Mouse (Mus musculus) heart, embryonic 12.5 days (tissue): ENCODE measurements around the gene 9130019O22Rik. TPM values are rescaled to one million over a fixed set of nuclear protein-coding genes. Genes with fewer than 3 reads are reported as not detected.
"Not testable (repeated sequence)": the region's sequence is repeated elsewhere in the genome, so short reads cannot be mapped to it uniquely, and the experiment has no call there.

Experiments used
- ATAC-seq: fragments of 200-750 bp; cut with Nextera tagmentation; 2 replicates; pipeline ENCODE4 v1.8.0; 2017; ENCODE audit warnings: moderate TSS enrichment, moderate library complexity; ENCODE audit not compliant: insufficient number of reproducible peaks, low FRiP score
- H3K27ac ChIP-seq: fragments of 300-500 bp; sonication (generic); 2 replicates; pipeline ENCODE4 v1.5.1; 2016; ENCODE audit warnings: mild to moderate bottlenecking, moderate library complexity; ENCODE audit not compliant: poor library complexity, severe bottlenecking
- H3K27me3 ChIP-seq: fragments of 300-500 bp; sonication (generic); replicated peaks from 2 replicates; pipeline ENCODE4 v1.6.1; 2016; ENCODE audit warnings: mild to moderate bottlenecking, moderate library complexity
- H3K36me3 ChIP-seq: fragments of 300-500 bp; sonication (generic); 2 replicates; pipeline ENCODE4 v1.6.1; 2016; ENCODE audit warnings: mild to moderate bottlenecking, moderate library complexity
- H3K4me1 ChIP-seq: fragments of 300-500 bp; sonication (generic); replicated peaks from 2 replicates; pipeline ENCODE4 v1.6.1; 2016; ENCODE audit warnings: mild to moderate bottlenecking
- H3K4me2 ChIP-seq: fragments of 300-500 bp; sonication (generic); 2 replicates; pipeline ENCODE4 v1.6.1; 2016; ENCODE audit warnings: mild to moderate bottlenecking, moderate library complexity
- H3K4me3 ChIP-seq: fragments of 300-500 bp; sonication (generic); 2 replicates; pipeline ENCODE4 v1.5.1; 2016; ENCODE audit warnings: mild to moderate bottlenecking
- H3K9ac ChIP-seq: fragments of 300-500 bp; sonication (generic); 2 replicates; pipeline ENCODE4 v1.6.1; 2016; ENCODE audit warnings: mild to moderate bottlenecking, moderate library complexity
- H3K9me3 ChIP-seq: fragments of 300-500 bp; sonication (generic); replicated peaks from 2 replicates; pipeline ENCODE4 v1.6.1; 2016; ENCODE audit warnings: mild to moderate bottlenecking, moderate library complexity
- WGBS: fragments of 180-500 bp; shearing (Covaris S2); methylation state at CpG from one replicate; pipeline ENCODE4 v1.1.7; 2016; 5-methylcytosine and 5-hydroxymethylcytosine counted together
- polyA plus RNA-seq: library from polyadenylated mRNA; unstranded; fragments of >200 nt; fragmentation: Nextera tagmentation; extraction: Ambion mirVana; gene quantifications from 2 replicates; pipeline ENCODE4 v1.2.1, GENCODE M21; 2016

Gene 9130019O22Rik
- polyA plus RNA-seq, 1 experiment from 2014 or later = 3.9 TPM

DNA sequence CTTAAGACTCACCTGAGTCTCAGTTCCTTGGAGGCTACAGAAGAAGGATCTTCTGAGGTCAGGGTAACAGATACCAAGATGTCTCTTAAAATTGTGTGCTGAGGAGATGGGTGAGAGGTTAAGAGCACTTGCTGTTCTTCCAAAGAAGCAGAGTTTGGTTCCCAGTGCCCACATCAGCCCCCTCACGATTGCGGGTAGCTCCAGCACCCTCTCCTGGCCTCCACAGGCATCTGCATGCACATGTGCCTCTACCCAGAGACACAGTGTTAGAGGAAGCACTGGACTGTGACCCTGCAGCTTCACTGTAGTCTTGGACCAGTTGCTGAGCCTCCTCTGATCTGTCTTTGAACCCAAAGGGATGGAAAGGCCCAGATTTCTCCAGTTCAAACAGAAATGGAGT lies 16.0 kb upstream of the 9130019O22Rik start:
- no peak for ATAC-seq
- Histone ChIP-seq H3K4me2 (no peak overlapping the region), H3K27ac (no peak overlapping the region), H3K36me3 (peaks cover 10% of the 10 kb centered on the region), H3K4me3 (no peak overlapping the region), H3K4me1 (no peaks in the 10 kb centered on the region; the same call in 1 of the 2 replicates), H3K9ac (no peak overlapping the region), H3K9me3 (peaks cover 4% of the 10 kb centered on the region; the same call in 1 of the 2 replicates), H3K27me3 (0 out of 2 replicates have a peak, but pooled peaks cover under 1% of the 10 kb centered on the region)
- 32% methylated on average over 2 of the region's 2 CpGs for WGBS

DNA sequence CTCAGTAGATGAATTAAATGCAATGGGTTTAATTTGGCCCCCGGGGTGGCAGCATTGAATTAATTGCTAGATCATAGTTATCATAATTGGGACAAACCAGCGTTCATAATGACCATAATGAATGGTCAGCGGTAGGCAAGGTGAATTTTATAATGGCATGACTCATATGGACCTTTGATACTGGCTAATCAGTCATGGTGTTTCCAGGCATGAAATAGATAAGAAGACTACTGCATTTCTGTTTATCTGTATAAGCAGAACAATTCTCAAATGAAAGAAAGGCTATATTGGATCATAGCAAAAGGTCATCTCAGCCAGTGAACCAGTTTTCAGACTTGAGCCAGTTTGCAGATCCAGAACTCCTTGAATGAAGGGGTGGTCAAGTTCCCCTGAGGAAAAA lies 13.4 kb upstream of the 9130019O22Rik start:
- no peak for ATAC-seq
- H3K4me1 ChIP-seq = no peaks in the 10 kb centered on the region
- 64% methylated on average over 3 of the region's 3 CpGs for WGBS
- no peak overlapping the region for H3K4me3 ChIP-seq
- peaks cover 11% of the 10 kb centered on the region; the same call in 1 of the 2 replicates for H3K27me3 ChIP-seq
- H3K4me2 ChIP-seq = no peak overlapping the region
- peaks cover 4% of the 10 kb centered on the region; the same call in 1 of the 2 replicates for H3K9me3 ChIP-seq
- no peak overlapping the region for H3K9ac ChIP-seq
- peaks cover 10% of the 10 kb centered on the region for H3K36me3 ChIP-seq
- H3K27ac ChIP-seq = no peak overlapping the region

DNA sequence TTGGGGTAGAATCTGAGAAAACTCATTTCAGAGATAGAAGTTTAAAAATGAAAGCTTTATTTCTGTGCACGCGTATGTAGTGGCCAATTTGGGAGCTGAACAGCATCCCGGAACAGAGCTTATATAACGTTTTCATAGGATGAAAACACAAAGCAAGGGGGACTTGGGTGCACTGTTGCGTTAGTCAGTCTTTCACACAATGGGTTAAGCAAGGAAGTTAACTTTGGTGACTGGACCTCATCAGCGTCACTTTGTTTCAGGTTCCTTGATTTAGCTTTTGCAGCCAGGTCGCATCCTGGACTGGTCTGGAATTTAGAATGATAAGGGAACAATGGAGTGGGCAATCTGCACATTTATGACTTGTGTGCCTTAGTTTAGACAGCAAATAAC lies 7.0 kb upstream of the 9130019O22Rik start:
- no peak overlapping the region for H3K9ac ChIP-seq
- peak overlapping the region; percentile 65 for H3K27ac ChIP-seq
- H3K4me2 ChIP-seq = peak overlapping the region; percentile 84
- H3K4me3 ChIP-seq = peak overlapping the region; percentile 73
- peaks cover 11% of the 10 kb centered on the region; the same call in 1 of the 2 replicates for H3K27me3 ChIP-seq
- H3K4me1 ChIP-seq = peaks cover 23% of the 10 kb centered on the region
- WGBS = 13% methylated on average over 7 of the region's 7 CpGs
- H3K36me3 ChIP-seq = peaks cover 20% of the 10 kb centered on the region
- no peaks in the 10 kb centered on the region for H3K9me3 ChIP-seq
- ATAC-seq = no peak

DNA sequence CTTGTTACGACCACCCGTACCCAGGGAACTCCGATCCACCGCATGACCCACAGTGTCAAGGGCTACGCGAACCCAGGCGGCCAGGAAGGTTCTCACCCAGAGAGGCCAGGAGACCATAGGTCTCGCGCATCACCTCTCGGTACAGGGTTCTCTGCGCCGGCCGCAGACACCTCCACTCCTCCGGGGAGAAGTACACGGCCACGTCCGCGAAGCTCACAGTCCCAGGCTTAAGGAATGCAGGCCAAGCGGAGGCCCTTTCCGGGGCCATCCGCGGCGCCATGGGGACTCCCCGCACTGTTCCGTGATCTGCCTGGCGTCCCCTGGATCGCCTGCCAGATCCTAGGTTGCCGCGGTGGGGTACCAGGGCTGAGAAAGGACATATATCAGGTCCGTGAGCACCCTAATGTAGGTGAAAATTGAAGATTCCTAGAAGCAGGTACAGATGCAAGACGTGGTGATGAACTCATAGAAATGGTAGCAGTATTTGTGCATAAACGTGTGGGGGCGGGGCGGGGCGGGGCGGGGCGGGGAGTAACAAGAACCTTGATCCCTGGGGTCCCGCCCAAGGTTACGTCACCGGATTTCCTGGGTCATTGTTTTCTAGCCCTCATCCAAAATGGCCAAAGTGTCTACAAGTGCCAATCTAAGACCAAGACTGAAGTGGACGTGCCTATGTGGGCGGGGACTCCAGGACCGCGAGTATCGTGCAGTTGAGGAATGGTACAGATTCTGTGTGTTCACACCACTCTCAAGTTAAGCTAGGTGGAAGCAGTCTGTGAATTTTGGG lies 6.4 kb upstream of the 9130019O22Rik start, which contains the start of gene E430018J23Rik:
E430018J23Rik (minus strand) TSS at position 473 of the 787 bp plus-strand sequence.
- WGBS = under 1% methylated on average over 45 of the region's 45 CpGs
- ATAC-seq = peak; percentile 96

DNA sequence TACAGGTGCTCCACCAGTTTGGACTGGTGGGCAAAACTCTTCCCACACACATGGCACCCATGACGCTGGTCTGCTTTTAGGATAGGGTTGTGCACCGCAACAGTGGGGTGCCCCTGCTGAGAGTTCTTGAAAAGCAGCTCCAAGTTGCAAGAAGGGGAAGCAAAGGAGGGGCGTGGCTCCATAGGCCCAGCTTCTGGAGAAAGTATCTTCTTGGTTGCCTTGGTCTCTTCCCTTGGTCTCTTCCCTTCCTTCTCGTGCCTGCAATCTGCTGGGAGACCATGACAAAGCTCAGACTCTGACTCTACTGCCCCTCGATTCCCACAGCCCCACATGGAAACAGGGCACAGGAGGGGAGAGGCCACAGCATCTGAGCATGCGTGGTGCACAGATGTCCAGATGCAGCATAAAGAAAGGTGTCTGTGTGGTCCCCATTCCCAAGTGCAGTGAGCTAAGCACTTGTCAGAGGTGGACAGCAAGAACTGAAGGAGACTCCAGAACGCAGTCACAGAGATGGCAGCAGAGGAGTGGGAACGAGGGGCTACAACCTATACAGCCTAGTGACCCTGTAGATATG lies 5.4 kb upstream of the 9130019O22Rik start:
- H3K4me1 ChIP-seq = peaks cover 23% of the 10 kb centered on the region
- H3K9me3 ChIP-seq = no peaks in the 10 kb centered on the region
- 84% methylated on average over 8 of the region's 8 CpGs for WGBS
- no peak for ATAC-seq
- peaks cover 4% of the 10 kb centered on the region; the same call in 1 of the 2 replicates for H3K27me3 ChIP-seq
- peak overlapping the region; percentile 73 for H3K4me3 ChIP-seq
- peaks cover 20% of the 10 kb centered on the region for H3K36me3 ChIP-seq
- peak overlapping the region; percentile 84 for H3K4me2 ChIP-seq
- peak overlapping the region; percentile 84 for H3K9ac ChIP-seq
- H3K27ac ChIP-seq = no peak overlapping the region

More for the DNA sequence above, 6.4 kb upstream of the 9130019O22Rik start, which contains the start of gene E430018J23Rik:
- H3K27me3 ChIP-seq = peaks cover 11% of the 10 kb centered on the region; the same call in 1 of the 2 replicates
- H3K9me3 ChIP-seq = no peaks in the 10 kb centered on the region
- H3K4me1 ChIP-seq = peaks cover 23% of the 10 kb centered on the region
- H3K36me3 ChIP-seq = peaks cover 20% of the 10 kb centered on the region
- H3K9ac ChIP-seq = peak within 1 kb of the TSS; percentile 84
- H3K4me2 ChIP-seq = peak within 1 kb of the TSS; percentile 84
- H3K27ac ChIP-seq = peak within 1 kb of the TSS; percentile 84
- peak within 1 kb of the TSS; percentile 73 for H3K4me3 ChIP-seq

DNA sequence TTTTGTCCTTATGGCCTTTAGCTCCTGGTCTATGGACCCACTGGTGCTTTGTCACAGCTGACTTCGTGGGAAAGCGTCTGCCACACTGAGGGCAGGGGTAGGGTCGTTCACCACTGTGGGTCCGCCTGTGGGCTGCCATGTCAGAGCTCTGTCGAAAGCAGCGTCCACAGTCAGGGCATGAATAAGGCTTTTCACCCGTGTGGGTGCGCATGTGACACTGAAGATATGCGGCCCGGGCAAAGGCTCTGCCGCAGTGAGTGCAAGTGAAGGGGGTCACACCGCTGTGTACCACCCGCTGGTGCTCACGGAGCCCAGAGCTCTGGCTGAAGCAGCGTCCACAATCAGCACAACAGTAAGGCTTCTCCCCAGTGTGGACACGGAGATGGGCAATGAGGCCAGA lies 4.6 kb upstream of the 9130019O22Rik start:
- no peak overlapping the region for H3K4me3 ChIP-seq
- no peaks in the 10 kb centered on the region for H3K27me3 ChIP-seq
- 95% methylated on average over 16 of the region's 16 CpGs for WGBS
- ATAC-seq = no peak
- peaks cover 20% of the 10 kb centered on the region for H3K36me3 ChIP-seq
- H3K9ac ChIP-seq = no peak overlapping the region
- no peak overlapping the region for H3K4me2 ChIP-seq
- H3K4me1 ChIP-seq = peaks cover 23% of the 10 kb centered on the region
- no peak overlapping the region for H3K27ac ChIP-seq
- no peaks in the 10 kb centered on the region for H3K9me3 ChIP-seq

DNA sequence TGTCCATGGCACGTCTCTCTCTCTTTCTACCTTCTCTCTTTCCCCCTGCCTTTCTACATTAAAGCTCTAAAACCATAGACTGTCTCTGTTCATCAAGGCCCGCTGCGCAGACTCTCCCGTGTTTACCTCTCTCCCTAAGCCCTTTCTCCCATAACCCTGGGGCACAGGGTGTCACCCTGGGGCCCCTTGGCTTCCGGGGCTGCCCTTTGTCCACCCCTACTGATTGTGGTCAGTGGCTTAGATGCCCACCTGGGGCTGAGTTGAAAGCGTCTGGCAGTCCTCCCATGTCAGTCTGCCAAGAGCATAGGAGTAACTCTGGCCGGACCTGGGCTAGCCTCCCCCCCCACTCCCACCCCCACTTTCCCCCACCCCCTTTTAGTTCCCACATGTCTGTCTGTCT lies 3.3 kb upstream of the 9130019O22Rik start:
- 76% methylated on average over 7 of the region's 7 CpGs for WGBS

DNA sequence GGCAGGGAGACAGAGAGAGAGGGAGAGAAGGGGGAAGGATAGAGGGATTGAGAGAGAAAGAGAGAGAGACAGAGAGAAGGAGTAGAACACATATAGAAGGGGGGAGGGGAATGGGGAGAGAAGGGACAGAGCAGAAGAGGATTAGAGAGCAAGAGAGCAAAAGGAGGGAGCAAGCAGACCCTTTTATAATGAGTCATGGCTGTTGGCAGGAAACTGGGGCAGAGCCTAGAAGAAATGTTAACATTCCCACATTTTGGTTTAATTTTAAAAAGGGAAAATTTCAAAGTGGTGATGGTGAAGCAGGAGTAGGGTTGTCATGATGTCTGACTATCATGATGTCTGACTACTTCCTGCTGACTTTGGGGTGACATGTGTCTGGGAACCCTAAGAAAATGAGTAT lies 1.2 kb upstream of the 9130019O22Rik start:
- Histone ChIP-seq H3K4me1 (peaks cover 23% of the 10 kb centered on the region), H3K36me3 (peaks cover 43% of the 10 kb centered on the region)
- not testable (repeated sequence) for ATAC-seq, H3K9ac ChIP-seq, H3K9me3 ChIP-seq, H3K27me3 ChIP-seq, H3K4me2 ChIP-seq, H3K4me3 ChIP-seq, H3K27ac ChIP-seq

More for the DNA sequence above, 3.3 kb upstream of the 9130019O22Rik start:
- Histone ChIP-seq H3K27me3 (no peaks in the 10 kb centered on the region), H3K36me3 (peaks cover 23% of the 10 kb centered on the region), H3K27ac (no peak overlapping the region), H3K4me2 (no peak overlapping the region), H3K4me3 (no peak overlapping the region), H3K9me3 (no peaks in the 10 kb centered on the region), H3K4me1 (peaks cover 28% of the 10 kb centered on the region), H3K9ac (no peak overlapping the region)
- ATAC-seq = no peak

DNA sequence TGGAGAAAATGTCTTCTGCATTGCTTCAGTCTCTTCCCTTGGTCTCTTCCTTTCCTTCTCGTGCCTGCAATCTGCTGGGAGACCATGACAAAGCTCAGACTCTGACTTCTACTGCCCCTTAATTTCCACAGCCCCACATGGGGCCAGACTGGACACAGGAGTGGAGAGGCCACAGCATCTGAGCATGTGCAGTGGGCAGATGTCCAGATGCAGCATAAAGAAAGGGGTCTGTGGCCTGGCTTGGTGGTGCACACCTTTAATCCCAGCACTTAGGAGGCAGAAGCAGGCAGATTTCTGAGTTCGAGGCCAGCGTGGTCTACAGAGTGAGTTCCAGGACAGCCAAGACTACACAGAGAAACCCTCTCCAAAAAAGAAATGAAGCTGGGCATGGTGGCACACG lies 1.4 kb downstream of the 9130019O22Rik start:
- ATAC-seq, H3K27me3 ChIP-seq, H3K4me3 ChIP-seq, H3K9me3 ChIP-seq, H3K27ac ChIP-seq, H3K9ac ChIP-seq, H3K4me2 ChIP-seq: not testable (repeated sequence)
- peaks cover 20% of the 10 kb centered on the region for H3K4me1 ChIP-seq
- WGBS = 90% methylated on average over 4 of the region's 4 CpGs
- peaks cover 37% of the 10 kb centered on the region for H3K36me3 ChIP-seq

DNA sequence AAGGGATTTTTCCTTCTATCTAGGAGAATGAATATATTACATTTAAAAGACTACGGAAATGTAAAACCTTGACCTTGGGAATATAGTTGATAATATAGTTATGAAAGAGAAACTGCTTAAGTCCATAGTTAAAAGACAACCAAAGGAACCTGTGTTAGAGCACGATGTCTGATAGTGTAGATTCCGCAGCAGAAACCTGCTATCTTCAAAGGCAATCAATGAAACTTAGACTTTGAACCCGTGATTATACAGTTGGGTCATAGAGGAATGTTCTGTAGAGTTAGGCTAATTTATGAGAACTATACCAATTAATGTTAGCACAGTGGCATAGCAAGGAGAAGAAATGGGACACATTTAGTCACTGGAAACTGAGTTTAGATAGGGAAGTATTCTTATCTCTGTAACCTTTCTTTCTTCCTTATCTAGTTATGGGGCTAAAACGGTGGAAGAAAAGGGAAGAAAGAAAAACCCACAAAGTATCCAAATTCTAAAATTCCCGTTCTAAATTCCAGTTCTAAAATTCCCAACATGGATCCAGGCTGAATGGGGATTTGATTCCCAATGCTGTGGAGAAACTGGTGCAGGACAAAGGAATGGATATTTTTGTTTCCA lies 8.6 kb downstream of the 9130019O22Rik start:
- no peak overlapping the region for H3K9ac ChIP-seq
- no peak for ATAC-seq
- H3K4me1 ChIP-seq = peaks cover 10% of the 10 kb centered on the region; the same call in 1 of the 2 replicates
- no peak overlapping the region for H3K27ac ChIP-seq
- no peaks in the 10 kb centered on the region for H3K27me3 ChIP-seq
- 64% methylated on average over 6 of the region's 6 CpGs for WGBS
- H3K4me2 ChIP-seq = no peak overlapping the region
- H3K36me3 ChIP-seq = peaks cover 21% of the 10 kb centered on the region
- H3K9me3 ChIP-seq = no peaks in the 10 kb centered on the region; the same call in 1 of the 2 replicates
- no peak overlapping the region for H3K4me3 ChIP-seq
